ENCODE assay signal across 15 mouse cellular contexts in genomic region chr9:96217299-96217698, GRCm38 (mm10).
"Had no signal": no experiment of that assay in that cellular context is flagged by ENCODE, and none has a peak within 500 bp of the region (broad histone marks: within the 10 kb centered on the region; RNA-seq: fewer than 3 reads in every experiment).

No protein-coding gene starts in this region.

- H3K27ac ChIP-seq: neural tube, embryonic 13.5 days; neural tube, embryonic 15.5 days; stomach, embryonic 15.5 days; stomach, postnatal 0 days had no signal

- H3K4me1 ChIP-seq: neural tube, embryonic 13.5 days; neural tube, embryonic 15.5 days; stomach, embryonic 15.5 days had no signal

- H3K9ac ChIP-seq: neural tube, embryonic 13.5 days; neural tube, embryonic 15.5 days; stomach, embryonic 15.5 days had no signal

- H3K27me3 ChIP-seq: neural tube, embryonic 13.5 days; neural tube, embryonic 15.5 days; stomach, embryonic 15.5 days had no signal

- DNase-seq: retina, postnatal 1 day; right cerebral cortex, adult 18-20 months; right cerebral cortex, postnatal 14 days; right cerebral cortex, postnatal 25 days; right cerebral cortex, postnatal 4 days; spleen, adult 18-20 months; thymus, adult 18-20 months; thymus, postnatal 14 days; thymus, postnatal 25 days; thymus, postnatal 36 days; thymus, postnatal 4 days had no signal

- H3K4me2 ChIP-seq: neural tube, embryonic 13.5 days; neural tube, embryonic 15.5 days; stomach, embryonic 15.5 days had no signal

- H3K4me3 ChIP-seq: neural tube, embryonic 13.5 days; neural tube, embryonic 15.5 days; stomach, embryonic 15.5 days had no signal

- H3K9me3 ChIP-seq: neural tube, embryonic 13.5 days; neural tube, embryonic 15.5 days; stomach, embryonic 15.5 days had no signal

- H3K36me3 ChIP-seq: neural tube, embryonic 13.5 days; neural tube, embryonic 15.5 days; stomach, embryonic 15.5 days had no signal
